Mouse (Mus musculus): ENCODE data around the gene Mief1.

Gene Mief1

GRCm38 (mm10) chr15:80233733-80234509 lies at the start of gene Mief1:
Mief1 (plus strand) TSS chr15:80234018.
- DNase-seq (ENCODE audit: low spot score), result peak; percentile 84

- DNase-seq (ENCODE audit: low spot score), result no peak
These were observed 44.9 kb upstream of the Mief1 start for GRCm38 (mm10) chr15:80188927-80189326.

- DNase-seq (ENCODE audit: low spot score), result no peak
These were observed 43.7 kb upstream of the Mief1 start for GRCm38 (mm10) chr15:80190075-80190474.

- no peak for DNase-seq (ENCODE audit: low spot score)
These were observed 42.1 kb upstream of the Mief1 start for GRCm38 (mm10) chr15:80191585-80192245.

- no peak for DNase-seq (ENCODE audit: low spot score)
These were observed 41.6 kb upstream of the Mief1 start for GRCm38 (mm10) chr15:80192246-80192585.

- no peak for DNase-seq (ENCODE audit: low spot score)
These were observed 41.0 kb upstream of the Mief1 start for GRCm38 (mm10) chr15:80192847-80193246.

GRCm38 (mm10) chr15:80199556-80199955 lies 34.3 kb upstream of the Mief1 start:
- no peak for DNase-seq (ENCODE audit: low spot score)

- no peak for DNase-seq (ENCODE audit: low spot score)
These were observed 31.6 kb upstream of the Mief1 start for GRCm38 (mm10) chr15:80202111-80202775.

- DNase-seq (ENCODE audit: low spot score), result no peak
These were observed 30.4 kb upstream of the Mief1 start for GRCm38 (mm10) chr15:80203406-80203805.

GRCm38 (mm10) chr15:80206057-80206565 lies 27.7 kb upstream of the Mief1 start:
- no peak for DNase-seq (ENCODE audit: low spot score)

GRCm38 (mm10) chr15:80208446-80208845 lies 25.4 kb upstream of the Mief1 start:
- no peak for DNase-seq (ENCODE audit: low spot score)

GRCm38 (mm10) chr15:80213688-80214087 lies 20.1 kb upstream of the Mief1 start:
- no peak for DNase-seq (ENCODE audit: low spot score)

- DNase-seq (ENCODE audit: low spot score), result no peak
These were observed 17.9 kb upstream of the Mief1 start for GRCm38 (mm10) chr15:80215716-80216479.

GRCm38 (mm10) chr15:80216480-80216820 lies 17.4 kb upstream of the Mief1 start:
- DNase-seq (ENCODE audit: low spot score), result no peak

GRCm38 (mm10) chr15:80217476-80217875 lies 16.3 kb upstream of the Mief1 start:
- no peak for DNase-seq (ENCODE audit: low spot score)

GRCm38 (mm10) chr15:80219211-80219610 lies 14.6 kb upstream of the Mief1 start:
- DNase-seq (ENCODE audit: low spot score), result no peak

- DNase-seq (ENCODE audit: low spot score), result no peak
These were observed 13.8 kb upstream of the Mief1 start for GRCm38 (mm10) chr15:80219705-80220657.

GRCm38 (mm10) chr15:80221031-80221430 lies 12.8 kb upstream of the Mief1 start:
- no peak for DNase-seq (ENCODE audit: low spot score)

GRCm38 (mm10) chr15:80223751-80224150 lies 10.1 kb upstream of the Mief1 start:
- no peak for DNase-seq (ENCODE audit: low spot score)

GRCm38 (mm10) chr15:80225208-80225607 lies 8.6 kb upstream of the Mief1 start:
- peak; percentile 38 for DNase-seq (ENCODE audit: low spot score)

- no peak for DNase-seq (ENCODE audit: low spot score)
These were observed 8.0 kb upstream of the Mief1 start for GRCm38 (mm10) chr15:80225796-80226195.
